Mouse (Mus musculus) spleen, postnatal 36 days (tissue): Measurements from ENCODE around the gene Epha4.

Experiments used
- DNase-seq, 2 experiments: peaks; one replicate each; pipeline ENCODE4 v3.0.0; 2022; ENCODE audit warnings: low spot score in 2 of 2, mixed read lengths in 1 of 2

Epha4 gene

GRCm38 (mm10) chr1:77446438-77446837 lies 68.5 kb downstream of the Epha4 start:
- no peak for DNase-seq

DNA sequence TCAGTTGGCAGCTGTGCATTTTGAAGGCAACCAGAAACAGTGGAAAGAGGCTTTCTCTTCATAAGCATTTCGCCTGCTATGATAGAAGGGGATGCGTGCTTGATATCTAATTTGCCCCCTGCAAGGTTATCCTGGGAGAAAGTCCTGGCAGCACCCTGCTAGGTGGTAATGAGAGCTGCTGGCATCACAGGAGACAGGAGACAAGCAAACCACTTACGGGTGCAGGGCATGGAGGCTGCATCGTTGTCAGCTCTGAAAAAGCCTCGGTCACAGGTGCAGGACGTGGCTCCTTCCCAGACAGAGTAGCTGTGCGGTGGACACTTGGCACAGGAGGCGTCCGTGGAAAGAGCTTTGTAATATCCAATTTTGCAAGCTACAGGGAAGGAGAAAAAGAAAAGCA lies 70.2 kb downstream of the Epha4 start:
- no peak for DNase-seq

DNA sequence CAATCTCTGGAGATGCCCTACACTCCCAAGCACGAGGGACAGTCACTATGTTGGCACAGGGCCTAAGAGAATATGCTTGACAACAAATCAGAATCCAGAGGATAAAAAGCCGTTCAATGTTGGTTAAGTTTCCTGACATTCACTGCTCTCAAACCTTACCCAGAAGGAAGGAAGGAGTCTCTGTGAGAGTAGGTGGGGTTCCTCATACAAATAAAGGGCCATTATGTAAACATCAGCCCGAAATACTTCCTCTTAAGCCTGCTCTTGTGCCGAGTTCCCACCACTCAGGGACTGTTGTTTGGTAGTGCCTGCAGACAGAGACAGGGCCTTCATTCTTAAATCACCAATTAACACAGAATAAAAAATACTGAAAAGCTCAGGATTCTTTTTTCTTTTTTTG lies 72.9 kb downstream of the Epha4 start:
- peak in 1 of 2 experiments; percentile 1 for DNase-seq

DNA sequence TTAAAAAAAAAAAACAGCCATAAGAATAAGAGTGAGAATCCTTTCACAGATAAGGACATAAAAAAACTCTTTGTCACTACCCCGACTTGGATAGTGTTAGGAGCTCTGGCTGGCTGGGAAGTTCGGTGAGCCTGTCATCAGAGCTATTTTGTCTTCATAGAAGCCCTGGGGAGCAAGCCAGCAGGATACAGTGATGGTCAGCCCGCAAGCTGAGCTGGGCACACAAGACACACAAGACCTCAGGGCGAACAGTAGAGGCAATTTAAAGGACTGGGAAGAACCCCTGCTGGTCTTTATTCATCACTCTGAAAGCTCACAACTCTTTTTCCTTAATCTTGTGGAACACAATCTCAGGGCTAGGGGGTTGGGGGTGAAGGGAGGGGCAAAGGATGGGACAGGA lies 73.5 kb downstream of the Epha4 start:
- DNase-seq, result no peak

- no peak for DNase-seq
Observed at GRCm38 (mm10) chr1:77440512-77440911, 74.4 kb downstream of the Epha4 start.

DNA sequence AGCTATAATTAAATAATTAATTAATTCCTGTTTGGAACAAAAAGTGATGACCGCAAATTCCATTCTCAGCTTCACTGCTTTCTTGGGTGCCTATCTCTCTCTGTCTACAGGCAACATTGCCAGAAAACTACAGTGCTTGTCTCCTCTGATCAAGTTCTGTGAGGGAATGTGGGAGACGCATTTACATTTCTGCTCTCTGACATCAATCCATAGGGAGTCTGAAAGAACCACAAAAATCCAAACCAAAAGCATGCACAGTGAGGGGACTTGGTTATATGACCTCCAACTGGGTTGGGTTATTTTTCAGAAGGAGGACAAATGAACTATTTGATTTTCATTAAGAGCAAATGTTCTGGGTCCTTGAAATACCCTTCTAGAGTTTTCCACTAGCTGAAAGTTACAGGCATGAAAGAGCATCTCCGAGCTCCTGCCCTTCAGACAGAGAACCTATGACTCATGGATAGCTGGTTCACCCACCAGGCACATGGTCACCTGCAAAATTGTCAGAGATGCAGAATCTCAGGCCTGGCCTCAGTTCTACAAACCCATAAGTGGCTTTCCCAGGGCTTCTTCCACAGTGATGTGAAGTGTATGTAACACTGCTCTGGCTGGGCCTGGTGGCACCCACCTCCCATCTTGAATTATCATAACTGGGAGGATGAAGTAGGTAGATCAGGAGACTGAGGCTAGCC lies 75.4 kb downstream of the Epha4 start:
- DNase-seq, result no peak

GRCm38 (mm10) chr1:77438639-77439038 lies 76.2 kb downstream of the Epha4 start:
- DNase-seq, result no peak

DNA sequence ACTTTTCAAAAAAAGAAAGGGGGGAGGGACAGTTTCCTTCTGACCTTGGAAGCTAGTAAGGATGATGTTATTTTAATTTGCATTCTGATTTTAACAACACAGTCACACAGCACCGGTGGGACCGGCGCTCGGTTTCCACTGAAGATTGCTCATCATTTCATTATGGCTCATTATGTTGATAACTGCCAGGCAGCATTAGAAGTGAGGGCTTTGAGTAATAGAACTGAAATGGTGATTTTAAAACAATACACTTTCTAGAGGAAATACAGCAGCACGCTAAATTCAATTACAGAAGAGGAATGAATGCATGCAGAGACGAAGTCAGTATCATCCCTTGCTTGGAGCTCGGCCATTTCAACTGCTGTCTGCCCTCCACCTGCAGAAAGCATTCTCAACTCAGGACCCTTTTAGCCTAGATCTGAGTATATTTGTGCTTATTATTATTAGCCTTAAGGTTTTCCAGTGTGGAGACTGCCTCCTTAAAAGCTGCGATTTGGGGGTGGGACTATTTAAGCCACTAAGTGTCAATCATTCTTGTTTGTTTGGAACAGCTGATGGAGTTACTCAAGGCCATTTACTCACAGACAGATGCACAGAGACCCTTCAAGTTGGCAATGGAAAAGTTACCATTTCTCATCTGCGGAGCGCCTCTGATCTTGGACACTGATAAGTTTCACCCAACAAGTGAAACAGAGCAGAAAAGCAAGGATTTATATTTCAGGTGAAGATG lies 76.8 kb downstream of the Epha4 start:
- no peak for DNase-seq

DNA sequence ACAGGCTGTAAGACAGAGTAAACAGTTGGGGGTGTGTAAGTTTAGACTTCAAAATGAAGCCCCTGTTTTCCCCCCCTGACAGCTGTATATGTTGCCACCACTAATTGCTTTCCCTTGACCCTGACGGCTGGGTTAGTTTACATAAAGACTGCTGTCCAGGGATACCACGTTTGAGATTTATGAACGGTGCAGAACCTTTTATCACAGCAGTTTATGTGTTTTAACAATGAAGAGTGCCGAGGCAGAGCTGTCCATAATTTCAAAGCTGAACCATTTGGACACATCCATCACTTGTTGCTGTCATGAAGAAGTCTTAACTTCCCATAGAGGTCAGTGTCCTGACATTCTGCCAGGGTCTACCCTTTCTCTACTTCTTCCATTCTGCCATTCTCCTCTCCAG lies 79.8 kb downstream of the Epha4 start:
- DNase-seq, result no peak

DNA sequence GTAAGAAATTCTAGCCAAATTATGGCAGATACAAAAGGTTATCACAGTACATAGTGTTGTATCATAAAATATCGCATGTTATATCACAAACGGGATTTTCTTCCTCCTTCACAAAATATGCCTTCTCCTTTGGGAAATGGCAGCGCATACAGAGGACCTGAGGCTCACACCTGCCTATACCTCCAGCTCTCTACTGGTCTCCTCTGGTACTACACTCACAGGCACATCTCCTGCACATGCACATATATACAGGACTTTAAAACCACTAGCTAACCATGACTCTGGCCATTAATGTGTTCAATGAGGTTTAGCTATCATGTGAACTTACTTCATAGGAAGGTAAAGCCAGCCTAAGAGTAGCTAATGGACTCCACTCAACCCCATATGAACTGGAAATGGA lies 81.7 kb downstream of the Epha4 start:
- no peak for DNase-seq

DNA sequence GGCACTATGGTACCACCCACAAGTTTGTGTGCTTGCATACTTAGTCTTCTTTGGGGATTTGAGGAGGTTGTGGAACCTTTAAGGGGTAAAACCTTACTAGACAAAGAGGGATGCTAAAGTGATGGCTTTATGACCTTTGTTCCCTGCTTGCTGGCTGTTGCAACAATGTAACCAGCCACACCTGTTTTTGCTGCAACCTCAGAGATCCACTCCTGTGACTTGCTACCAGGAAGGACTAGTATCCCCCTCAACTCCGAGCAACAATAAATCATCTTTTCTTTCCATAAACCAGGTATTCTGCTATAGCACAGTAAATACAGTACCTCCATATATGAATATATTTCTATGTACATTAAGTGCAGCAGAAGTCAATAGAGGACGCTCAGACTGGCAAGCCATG lies 82.4 kb downstream of the Epha4 start:
- no peak for DNase-seq

DNA sequence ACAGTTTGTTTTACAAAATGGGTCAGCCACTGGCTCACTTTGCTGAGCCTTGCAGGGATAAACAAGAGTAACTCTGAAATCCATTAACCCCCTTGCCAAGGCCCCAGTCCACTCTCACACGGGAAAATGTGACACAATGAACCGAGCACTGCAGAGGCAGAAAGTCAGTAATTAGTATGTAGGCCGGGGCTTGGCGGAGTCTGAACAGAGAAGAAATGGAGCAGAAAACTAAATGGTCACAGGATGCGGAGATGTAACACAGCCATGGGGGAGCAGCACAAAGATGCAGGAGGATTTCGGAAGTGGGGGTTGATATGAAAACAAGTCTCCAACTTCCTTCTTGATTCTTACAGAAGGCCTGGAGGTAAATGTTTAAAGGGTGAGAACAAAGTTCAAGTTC lies 85.7 kb downstream of the Epha4 start:
- DNase-seq, result no peak

- DNase-seq, result no peak
Observed at GRCm38 (mm10) chr1:77426956-77427355, 87.9 kb downstream of the Epha4 start.

- no peak for DNase-seq
Observed at GRCm38 (mm10) chr1:77425171-77425570, 89.7 kb downstream of the Epha4 start.

- DNase-seq, result no peak
Observed at GRCm38 (mm10) chr1:77421081-77421480, 93.8 kb downstream of the Epha4 start.

- DNase-seq, result no peak
Observed at GRCm38 (mm10) chr1:77420348-77420747, 94.5 kb downstream of the Epha4 start.

DNA sequence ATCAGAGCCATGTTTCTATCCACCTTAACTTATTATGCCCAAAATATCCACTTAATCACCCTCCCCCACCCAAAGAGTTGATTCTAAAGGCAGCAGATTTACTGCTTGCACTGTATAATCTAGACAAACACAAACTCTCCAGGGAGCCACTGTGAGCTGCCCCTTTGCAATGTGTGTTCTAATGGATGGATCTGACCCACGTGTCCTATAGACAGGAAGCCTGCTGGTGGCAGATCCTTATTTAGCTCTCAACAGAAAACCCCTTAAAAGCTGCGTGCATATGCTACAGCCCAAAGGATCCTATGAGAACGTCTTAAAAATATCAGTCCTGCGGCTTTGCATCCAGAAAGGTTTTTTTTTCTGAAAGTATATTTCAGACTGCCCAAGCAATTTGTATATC lies 98.0 kb downstream of the Epha4 start:
- DNase-seq, result no peak

DNA sequence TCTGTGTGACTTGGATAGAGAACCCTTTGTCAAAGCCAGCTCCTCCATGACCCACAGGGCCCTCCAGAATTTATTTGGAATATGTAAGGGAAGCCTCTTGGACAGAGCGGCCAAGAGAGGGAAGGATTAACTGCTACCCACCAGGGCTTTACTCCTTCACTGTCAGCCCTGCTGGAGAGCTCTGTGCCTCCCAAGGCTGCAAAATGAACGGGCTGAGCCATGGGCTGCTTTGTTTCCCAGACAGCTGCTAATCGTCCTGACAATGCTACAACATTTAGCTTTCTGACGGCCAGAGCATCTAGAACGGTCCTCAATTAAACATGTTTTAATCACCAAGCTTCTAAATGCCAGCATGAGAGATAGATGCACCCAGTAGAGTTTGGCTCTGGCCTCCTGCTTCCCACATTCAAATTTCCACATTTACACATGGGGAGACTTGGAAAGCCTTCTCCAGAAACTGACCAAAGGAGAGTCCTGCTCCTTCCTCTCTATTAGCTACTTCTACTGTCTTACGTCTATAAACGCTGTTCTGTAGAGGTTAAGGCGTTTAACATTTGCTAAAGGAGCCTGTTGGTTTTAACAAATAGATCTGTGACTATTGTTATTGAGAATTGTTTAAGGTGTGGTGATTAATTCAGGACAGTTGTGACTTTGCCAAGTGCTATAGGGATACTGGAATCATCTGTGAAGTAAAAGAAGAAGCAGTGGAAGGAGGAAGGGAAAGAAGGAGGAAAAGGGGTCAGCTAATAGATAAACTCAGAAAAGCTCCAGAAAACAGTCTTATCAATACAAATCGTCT lies 101.8 kb downstream of the Epha4 start:
- no peak for DNase-seq

DNA sequence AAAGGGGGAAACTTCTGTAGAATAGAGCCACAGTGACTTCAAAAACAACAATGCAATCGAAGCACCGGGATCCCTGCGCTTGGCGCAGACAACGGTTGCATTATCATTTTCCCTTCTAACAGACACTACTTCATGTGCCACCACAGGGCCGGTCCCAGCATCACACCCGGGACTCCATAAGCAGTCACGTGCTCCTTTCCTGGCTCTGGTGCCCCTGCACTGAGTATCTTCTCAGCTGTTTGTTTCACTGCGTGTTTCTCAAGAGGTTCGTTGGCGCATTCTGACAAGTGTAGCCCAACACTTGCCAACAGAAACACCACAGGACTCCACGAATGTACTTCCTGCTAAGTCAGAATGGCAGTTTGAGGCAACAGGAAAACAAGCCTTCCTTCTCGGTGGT lies 102.6 kb downstream of the Epha4 start:
- no peak for DNase-seq

- DNase-seq, result no peak
Observed at GRCm38 (mm10) chr1:77411222-77411621, 103.7 kb downstream of the Epha4 start.

DNA sequence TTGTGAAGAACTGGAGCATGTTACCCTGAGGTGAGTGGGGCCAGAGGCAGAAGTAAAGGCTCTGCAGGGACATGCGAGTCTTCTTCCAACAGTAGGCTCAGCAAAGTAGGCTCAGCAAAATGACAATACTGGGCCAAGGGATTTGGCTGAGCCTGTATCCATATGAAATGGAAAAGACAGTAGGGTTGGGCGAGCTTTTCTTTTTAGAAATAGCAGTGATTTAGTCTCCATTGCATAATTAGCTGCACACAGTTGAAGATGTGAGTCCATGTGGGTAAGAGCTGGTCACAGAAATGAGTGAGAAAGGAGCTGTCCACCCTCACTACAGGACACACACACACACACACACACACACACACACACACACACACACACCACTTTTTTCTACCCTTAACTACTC lies 104.2 kb downstream of the Epha4 start:
- no peak for DNase-seq

- no peak for DNase-seq
Observed at GRCm38 (mm10) chr1:77410153-77410552, 104.7 kb downstream of the Epha4 start.

DNA sequence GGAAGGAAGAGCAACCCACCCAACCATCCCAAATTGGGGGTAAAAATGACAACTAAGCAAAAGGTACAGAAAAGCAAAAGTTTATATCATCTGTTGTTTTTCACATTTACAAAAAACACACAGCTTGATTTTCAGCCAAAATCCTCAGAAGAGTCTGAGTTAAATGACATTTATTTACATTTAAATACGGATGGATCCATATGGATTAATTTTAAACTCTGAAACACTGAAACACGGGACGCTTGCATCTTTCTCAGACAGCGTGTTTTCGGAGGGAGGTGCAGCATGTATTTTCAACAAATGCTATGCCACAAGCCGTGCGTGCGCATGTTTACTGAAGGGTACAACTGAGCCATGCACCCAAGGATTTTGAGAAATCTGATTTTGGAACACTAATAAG lies 105.4 kb downstream of the Epha4 start:
- no peak for DNase-seq
